Mouse (Mus musculus) brain, embryonic 18.5 days (tissue): ENCODE measurements around the gene Dpep2nb.
"Not testable (repeated sequence)": the region's sequence is repeated elsewhere in the genome, so short reads cannot be mapped to it uniquely, and the experiment has no call there.

ENCODE experiments used
- DNase-seq: peaks from one replicate; pipeline ENCODE4 v3.0.0-alpha.2; 2012; ENCODE audit warnings: low read depth, low spot score

Dpep2nb gene

GRCm38 (mm10) chr8:106007135-106007534, 1.4 kb upstream of the Dpep2nb start:
- no peak for DNase-seq

GRCm38 (mm10) chr8:106006413-106006812, 638 bp upstream of the Dpep2nb start:
- DNase-seq, result no peak

GRCm38 (mm10) chr8:106004538-106005207, 1.1 kb downstream of the Dpep2nb start:
- DNase-seq, result no peak

GRCm38 (mm10) chr8:106001908-106002307, 3.9 kb downstream of the Dpep2nb start:
- DNase-seq, result no peak

GRCm38 (mm10) chr8:105998971-105999370, 6.8 kb downstream of the Dpep2nb start:
- no peak for DNase-seq

- DNase-seq, result no peak
Measured at GRCm38 (mm10) chr8:105996359-105996758, 9.4 kb downstream of the Dpep2nb start.

- DNase-seq, result no peak
Measured at GRCm38 (mm10) chr8:105993226-105993625, 12.5 kb downstream of the Dpep2nb start.

GRCm38 (mm10) chr8:105992499-105992898, 13.3 kb downstream of the Dpep2nb start:
- no peak for DNase-seq

- DNase-seq, result no peak
Measured at GRCm38 (mm10) chr8:105991546-105991945, 14.2 kb downstream of the Dpep2nb start.

DNA sequence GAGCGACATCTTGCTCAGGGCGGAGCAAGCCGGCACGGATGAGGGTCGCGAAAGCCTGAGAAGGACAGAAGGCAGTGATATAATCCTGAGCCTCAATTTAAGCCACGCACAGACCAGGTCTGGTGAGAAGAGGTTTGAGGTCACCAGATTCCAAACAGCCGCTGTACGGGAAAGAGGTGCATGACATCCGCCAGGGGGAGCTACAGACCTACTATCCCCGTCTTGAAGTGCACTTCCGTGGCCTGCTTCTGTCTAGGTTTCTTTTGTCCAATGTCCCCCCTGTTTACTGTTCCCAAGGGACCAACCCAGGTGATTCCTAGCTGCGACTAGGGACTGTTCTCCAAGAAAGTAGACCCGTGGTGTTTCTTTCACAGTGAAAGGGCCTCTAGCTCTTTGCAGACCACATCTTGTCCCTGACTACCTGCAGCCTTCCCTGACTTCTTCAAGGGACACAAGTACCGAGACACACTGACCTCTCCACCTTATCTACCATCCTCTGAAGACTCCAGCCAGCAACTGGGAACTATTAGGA, 14.9 kb downstream of the Dpep2nb start, which contains the start of gene Dus2:
Gene Dus2 (plus strand): TSS at position 482 of the 532 bp plus-strand sequence.
- DNase-seq, result peak; percentile 16

- no peak for DNase-seq
Measured at GRCm38 (mm10) chr8:105988546-105988945, 17.2 kb downstream of the Dpep2nb start.

- not testable (repeated sequence) for DNase-seq
Measured at GRCm38 (mm10) chr8:105983406-105983805, 22.4 kb downstream of the Dpep2nb start.

DNA sequence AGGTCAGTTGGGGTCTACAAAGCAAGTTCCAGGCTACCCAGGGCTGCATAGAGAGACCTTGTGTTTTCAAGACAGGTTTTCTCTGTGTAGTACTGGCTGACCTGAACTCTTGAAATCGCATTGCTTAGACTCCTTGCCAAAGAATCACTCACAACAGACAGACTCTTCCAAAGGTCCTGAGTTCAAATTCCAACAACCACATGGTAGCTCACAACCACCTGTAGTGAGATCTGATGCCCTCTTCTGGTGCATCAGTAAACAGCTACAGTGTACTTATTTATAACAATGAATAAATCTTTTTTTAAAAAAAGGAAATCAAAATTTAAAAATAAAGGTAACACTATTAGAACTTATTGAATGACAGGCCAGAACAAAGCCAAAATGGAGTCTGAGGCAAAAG, 24.6 kb downstream of the Dpep2nb start:
- no peak for DNase-seq

GRCm38 (mm10) chr8:105979325-105979724, 26.4 kb downstream of the Dpep2nb start, which contains the start of gene Dpep3:
Dpep3 (minus strand) TSS chr8:105979429.
- DNase-seq, result no peak

- DNase-seq, result no peak
Measured at GRCm38 (mm10) chr8:105975363-105975762, 30.4 kb downstream of the Dpep2nb start.

- no peak for DNase-seq
Measured at GRCm38 (mm10) chr8:105971019-105971720, 34.6 kb downstream of the Dpep2nb start.

DNA sequence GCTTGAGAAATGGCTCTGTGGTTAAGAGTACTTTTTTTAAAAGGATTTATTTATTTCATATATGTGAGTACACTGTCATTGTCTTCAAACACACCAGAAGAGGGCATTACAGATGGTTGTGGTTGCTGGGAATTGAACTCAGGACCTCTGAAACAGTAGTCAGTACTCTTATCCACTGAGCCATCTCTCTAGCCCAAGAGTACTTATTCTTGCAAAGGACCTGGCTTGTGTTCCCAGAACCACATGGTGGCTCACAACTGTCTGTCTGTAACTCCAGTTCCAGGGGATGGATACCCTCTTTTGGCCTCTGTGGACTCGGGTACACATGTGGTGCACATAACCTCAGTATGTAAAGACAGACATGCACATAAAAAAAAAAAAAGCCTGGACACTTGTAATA, 36.4 kb downstream of the Dpep2nb start:
- no peak for DNase-seq

DNA sequence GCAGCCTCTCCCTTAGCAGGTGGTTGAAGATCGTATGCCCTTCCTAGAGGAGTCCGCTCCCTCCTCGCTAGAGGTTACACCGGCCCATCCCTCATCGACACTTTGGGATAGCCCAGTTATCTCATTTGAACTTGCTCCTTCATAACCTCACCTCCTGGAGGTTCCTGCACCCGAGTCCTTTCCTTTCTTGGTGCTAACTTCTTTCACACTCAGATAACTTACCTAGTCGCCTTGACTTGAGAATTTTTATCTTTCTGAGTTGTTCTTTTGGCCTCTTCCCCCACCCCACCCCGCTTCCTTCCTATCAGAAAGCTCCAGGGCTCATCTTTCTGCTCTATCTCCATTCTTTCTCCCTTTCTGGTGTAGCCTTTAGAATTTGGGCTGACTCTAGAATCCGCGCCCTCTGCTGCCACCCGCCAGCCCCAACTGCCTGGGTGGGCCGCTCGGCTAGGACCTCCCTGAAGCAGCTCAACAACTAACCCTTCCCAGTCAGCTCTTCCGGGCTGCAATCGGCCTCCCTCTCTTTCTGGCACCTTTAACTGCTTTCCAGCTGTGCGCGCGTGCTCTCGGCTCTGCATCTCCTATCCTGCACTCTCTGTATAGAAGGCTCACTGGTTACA, 39.0 kb downstream of the Dpep2nb start:
- DNase-seq, result no peak

DNA sequence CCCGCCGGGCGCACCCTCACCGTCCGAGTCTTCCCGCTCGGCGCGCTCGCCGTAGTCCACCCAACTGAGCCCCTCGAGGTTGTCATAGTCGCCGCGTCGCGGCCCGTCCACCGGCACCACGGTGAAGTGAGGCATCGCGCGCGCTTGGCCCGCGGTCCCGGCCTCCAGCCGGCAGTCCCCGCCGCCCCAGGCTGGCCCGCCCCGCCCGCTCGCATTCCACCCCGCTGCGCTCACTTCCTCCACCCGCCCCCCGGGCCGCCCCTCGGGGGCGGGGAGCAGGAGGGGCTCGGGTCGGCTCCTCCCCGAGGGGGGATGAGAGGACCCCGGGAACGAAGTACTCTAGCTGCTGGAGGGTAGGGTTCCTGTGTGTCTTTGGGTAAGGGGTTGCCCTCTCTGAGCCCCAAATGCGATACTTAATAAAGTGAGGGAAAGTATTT, 39.9 kb downstream of the Dpep2nb start, which contains the start of gene Slc12a4:
Gene Slc12a4 (minus strand): TSS at position 193 of the 437 bp plus-strand sequence.
- no peak for DNase-seq

DNA sequence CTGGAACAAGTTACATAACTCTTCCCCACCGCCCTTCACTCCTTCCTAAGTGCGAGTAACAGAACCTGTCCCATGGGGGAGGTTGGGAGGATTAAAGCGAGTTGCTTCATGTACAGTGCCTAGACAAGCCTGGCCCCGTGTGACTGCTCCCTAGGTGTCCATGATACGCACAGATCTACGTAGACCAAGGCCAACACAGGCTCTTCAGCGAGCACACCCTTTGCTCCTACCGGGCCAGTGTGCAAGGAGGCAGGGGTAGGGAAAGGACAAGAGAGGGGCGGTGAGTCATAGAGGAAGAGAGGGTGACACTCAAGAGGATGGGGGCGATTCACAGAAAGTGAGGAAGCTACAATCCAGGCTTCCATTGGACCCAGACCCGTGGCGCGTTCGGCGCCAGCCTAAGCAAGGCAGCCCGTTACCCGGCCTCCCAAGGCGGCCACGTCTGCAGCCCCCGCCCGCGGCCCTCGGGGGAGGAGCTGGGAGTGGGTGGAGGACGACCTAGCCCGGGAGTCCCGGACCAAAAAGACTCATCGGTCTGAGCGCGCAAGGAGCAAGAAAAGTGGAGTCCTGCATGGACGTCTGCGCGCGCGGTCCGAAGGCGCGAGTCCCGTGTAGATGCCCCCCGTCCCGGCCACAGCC, 40.4 kb downstream of the Dpep2nb start:
- no peak for DNase-seq

DNA sequence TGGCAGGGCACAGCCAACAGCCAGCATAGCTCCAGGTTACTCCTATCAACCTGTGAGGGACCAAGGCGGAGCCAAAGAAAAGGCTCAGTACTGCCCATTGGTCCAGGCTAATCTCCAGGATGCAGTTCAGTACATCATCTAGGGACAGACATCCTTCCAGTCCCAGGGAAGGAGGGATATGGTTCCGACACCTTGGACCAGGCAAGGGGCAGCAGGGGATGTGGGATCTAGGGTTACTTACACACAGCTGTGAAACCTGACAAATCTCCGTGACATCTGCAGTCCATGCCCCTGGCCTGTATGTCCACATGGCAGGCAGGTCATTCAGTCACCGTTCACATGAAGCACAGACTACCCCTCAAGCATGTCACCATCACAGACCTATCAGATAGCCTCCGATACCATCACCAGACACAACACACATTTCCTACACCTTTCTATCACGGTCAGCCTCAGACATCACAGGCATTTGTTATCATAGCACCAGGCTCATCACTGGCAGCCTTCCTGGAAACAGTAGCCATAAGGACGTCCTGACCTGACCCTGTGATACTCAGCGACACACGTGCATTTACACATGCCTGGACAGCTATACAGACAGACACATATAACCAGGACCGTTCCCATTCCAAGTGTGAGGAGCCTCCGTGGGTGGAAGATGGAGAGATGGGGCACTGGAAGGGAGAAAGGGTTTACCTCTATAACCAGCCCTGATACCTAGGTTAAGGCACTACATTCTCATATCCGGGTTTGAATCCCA, 41.1 kb downstream of the Dpep2nb start:
- DNase-seq, result no peak
